Mouse (Mus musculus): ENCODE measurements around the gene Efcab12. TPM values are rescaled to one million over a fixed set of nuclear protein-coding genes. Genes with fewer than 3 reads are reported as not detected.

The Efcab12 gene
- polyA plus RNA-seq, 1 experiment from 2014 or later: 2.7 TPM

DNA sequence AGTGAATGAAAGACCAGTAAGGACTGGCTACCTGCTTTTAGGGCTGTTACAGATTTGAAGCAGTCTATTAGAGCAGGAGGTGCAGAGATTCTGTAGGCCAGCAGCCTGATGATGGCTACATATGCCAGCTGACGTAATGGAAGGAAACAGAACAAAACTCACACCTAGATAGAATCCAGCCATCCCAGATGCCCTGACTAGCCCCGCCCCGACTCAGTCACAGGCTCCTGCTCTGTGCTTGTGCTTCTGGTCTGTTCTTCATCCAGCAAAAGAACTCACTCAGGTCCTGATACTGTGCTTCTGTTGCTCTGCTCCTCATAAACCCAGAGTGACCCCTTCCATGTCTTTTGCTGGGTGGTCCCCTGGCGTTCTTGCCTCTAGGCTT is 18.1 kb upstream of the Efcab12 start:
- Histone ChIP-seq H3K36me3 (no peaks in the 10 kb centered on the region), H3K27ac (replicated peaks) (no peak overlapping the region), H3K27me3 (no peaks in the 10 kb centered on the region), H3K4me1 (replicated peaks) (peaks cover 23% of the 10 kb centered on the region), H3K9ac (no peak overlapping the region), H3K4me3 (no peak overlapping the region), H3K4me2 (no peak overlapping the region), H3K9me3 (no peaks in the 10 kb centered on the region)
- 86% methylated on average over 4 of the region's 4 CpGs for WGBS
- no peak for ATAC-seq (ENCODE audit: low read depth)

- Histone ChIP-seq H3K27ac (replicated peaks) (no peak overlapping the region), H3K9ac (no peak overlapping the region), H3K4me1 (replicated peaks) (peaks cover 23% of the 10 kb centered on the region), H3K4me3 (no peak overlapping the region), H3K4me2 (no peak overlapping the region), H3K9me3 (no peaks in the 10 kb centered on the region), H3K36me3 (no peaks in the 10 kb centered on the region), H3K27me3 (no peaks in the 10 kb centered on the region)
- ATAC-seq (ENCODE audit: low read depth): no peak
- WGBS: 85% methylated on average over 3 of the region's 3 CpGs
These were observed 17.6 kb upstream of the Efcab12 start for GRCm38 (mm10) chr6:115855733-115856360.

DNA sequence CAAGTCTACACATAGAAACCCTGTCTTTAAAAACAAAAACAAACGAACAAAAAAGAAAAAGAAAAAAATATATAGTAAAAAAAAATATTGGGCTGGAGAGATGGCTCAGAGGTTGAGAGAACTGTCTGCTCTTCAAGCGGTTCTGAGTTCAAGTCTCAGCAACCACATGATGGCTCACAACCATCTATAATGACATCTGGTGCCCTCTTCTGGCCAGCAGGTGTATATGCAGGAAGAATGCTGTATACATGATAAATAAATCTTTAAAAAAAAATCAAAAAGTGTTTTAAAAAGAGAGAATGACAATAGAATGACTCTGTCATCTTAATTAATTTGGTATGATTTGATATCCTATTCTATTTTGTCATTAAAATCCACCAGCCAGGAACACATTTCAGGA is 16.2 kb upstream of the Efcab12 start:
- Histone ChIP-seq H3K36me3 (peaks cover 8% of the 10 kb centered on the region), H3K4me3 (no peak overlapping the region), H3K9ac (no peak overlapping the region), H3K4me1 (replicated peaks) (peaks cover 23% of the 10 kb centered on the region), H3K9me3 (no peaks in the 10 kb centered on the region), H3K4me2 (no peak overlapping the region), H3K27me3 (no peaks in the 10 kb centered on the region), H3K27ac (replicated peaks) (no peak overlapping the region)
- ATAC-seq (ENCODE audit: low read depth): no peak
- 64% methylated on average over 2 of the region's 2 CpGs for WGBS

DNA sequence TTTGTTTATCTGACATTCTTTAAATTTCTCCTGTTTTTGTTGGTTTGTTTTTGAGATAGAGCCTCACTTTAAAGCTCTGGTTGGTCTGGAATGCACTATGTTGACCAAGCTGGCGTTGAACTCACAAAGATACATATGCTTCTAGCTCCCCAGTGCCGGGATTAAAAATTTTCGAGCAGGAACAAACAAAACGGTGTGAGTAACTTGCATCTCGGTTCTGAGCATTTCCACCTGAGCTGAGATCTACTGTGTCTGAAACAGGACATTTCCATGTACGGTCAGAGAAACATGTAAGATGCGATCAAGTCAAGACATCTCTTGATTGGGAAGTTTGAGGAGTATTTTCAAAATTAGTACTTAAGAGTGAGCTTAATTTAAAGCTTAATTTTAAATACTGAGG is 15.8 kb upstream of the Efcab12 start:
- H3K27ac ChIP-seq (replicated peaks): peak overlapping the region; percentile 83
- H3K4me3 ChIP-seq: peak overlapping the region; percentile 56
- WGBS: 52% methylated on average over 7 of the region's 7 CpGs
- peak overlapping the region; percentile 56 for H3K4me2 ChIP-seq
- H3K9me3 ChIP-seq: no peaks in the 10 kb centered on the region
- H3K4me1 ChIP-seq (replicated peaks): peaks cover 23% of the 10 kb centered on the region
- ATAC-seq (ENCODE audit: low read depth): no peak
- H3K36me3 ChIP-seq: peaks cover 9% of the 10 kb centered on the region
- peak overlapping the region; percentile 63 for H3K9ac ChIP-seq
- H3K27me3 ChIP-seq: no peaks in the 10 kb centered on the region

DNA sequence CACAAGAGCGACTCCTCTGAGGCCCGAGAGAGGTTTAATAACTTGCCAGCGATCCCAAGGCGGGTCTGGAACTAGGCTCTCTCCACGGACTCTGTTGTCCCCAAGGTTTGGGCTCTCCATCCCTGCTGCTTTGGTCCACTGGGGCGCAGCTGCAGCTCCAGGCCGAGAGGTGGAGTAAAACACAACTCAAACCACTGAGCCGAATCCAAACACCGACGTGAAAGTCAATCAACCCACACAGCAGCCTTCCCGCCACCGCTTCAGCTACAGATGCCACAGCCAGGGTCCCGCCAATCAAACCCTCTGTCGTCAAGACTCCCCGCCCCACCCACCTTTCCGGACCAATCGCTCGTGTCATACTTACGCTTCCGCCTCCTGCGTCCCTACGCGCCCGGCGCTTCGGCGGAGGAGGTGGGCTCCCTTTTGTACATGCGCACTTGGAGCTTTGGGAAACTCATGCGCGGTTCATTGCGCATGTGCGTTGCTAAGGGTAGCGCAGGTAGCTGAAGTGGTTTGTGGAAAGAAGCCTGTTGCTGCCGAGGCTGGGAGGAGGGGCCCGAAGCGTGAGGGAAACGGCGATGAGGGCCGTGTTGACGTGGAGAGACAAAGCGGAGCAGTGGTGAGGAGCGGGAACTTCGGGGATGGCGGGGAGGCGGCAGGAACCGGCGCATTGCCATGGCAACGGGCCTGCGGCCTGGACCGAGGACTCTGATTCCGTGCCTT is 15.0 kb upstream of the Efcab12 start, which contains the start of the genes Mbd4 and Ift122:
Gene Mbd4 (minus strand): TSS at position 281 of the 723 bp plus-strand sequence.
Gene Ift122 (plus strand): TSS at position 380 of the 723 bp plus-strand sequence.
- H3K27me3 ChIP-seq: no peaks in the 10 kb centered on the region
- peak within 1 kb of the TSS; percentile 56 for H3K4me3 ChIP-seq
- no peaks in the 10 kb centered on the region for H3K9me3 ChIP-seq
- peak; percentile 99 for ATAC-seq (ENCODE audit: low read depth)
- WGBS: under 1% methylated on average over 51 of the region's 51 CpGs
- H3K36me3 ChIP-seq: peaks cover 16% of the 10 kb centered on the region
- H3K4me1 ChIP-seq (replicated peaks): peaks cover 23% of the 10 kb centered on the region
- peak within 1 kb of the TSS; percentile 87 for H3K4me2 ChIP-seq
- H3K9ac ChIP-seq: peak within 1 kb of the TSS; percentile 73
- peak within 1 kb of the TSS; percentile 84 for H3K27ac ChIP-seq (replicated peaks)

DNA sequence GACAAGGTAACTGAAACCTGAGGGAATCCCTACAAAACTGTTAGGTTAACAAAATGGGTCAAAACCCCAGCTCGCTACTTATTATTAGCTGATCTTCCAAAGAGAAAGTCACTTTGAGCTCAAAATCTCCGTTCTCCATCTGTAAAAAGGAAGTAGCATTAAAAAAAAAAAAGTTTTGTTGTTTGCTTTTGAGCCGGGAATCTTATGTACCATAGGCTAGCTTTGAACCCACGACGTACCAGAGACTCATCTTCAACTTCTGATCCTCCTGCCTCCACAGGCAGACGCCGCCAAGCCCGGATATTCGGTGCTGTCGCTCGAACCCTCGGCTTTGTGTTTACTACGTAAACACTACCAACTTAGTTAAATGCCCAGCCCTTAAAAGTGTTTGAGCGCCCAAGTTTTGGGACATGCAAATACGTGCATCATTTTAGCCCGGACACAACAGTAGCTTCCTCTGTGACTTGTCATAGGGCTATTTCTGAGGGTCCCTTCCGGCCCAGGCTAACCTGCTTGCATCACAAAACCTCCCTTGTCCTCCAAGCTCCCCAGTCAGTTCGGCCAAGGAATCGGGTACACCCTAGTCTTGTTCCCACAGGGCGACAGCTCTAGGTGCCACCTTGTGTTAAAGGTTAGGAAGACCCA is 14.4 kb upstream of the Efcab12 start:
- H3K4me3 ChIP-seq: peak overlapping the region; percentile 56
- H3K27me3 ChIP-seq: no peaks in the 10 kb centered on the region
- peak overlapping the region; percentile 73 for H3K9ac ChIP-seq
- peak overlapping the region; percentile 87 for H3K4me2 ChIP-seq
- H3K4me1 ChIP-seq (replicated peaks): peaks cover 23% of the 10 kb centered on the region
- no peak; the same call in 1 of the 2 replicates for ATAC-seq (ENCODE audit: low read depth)
- no peaks in the 10 kb centered on the region for H3K9me3 ChIP-seq
- 5% methylated on average over 20 of the region's 20 CpGs for WGBS
- H3K27ac ChIP-seq (replicated peaks): peak overlapping the region; percentile 84
- peaks cover 21% of the 10 kb centered on the region for H3K36me3 ChIP-seq

DNA sequence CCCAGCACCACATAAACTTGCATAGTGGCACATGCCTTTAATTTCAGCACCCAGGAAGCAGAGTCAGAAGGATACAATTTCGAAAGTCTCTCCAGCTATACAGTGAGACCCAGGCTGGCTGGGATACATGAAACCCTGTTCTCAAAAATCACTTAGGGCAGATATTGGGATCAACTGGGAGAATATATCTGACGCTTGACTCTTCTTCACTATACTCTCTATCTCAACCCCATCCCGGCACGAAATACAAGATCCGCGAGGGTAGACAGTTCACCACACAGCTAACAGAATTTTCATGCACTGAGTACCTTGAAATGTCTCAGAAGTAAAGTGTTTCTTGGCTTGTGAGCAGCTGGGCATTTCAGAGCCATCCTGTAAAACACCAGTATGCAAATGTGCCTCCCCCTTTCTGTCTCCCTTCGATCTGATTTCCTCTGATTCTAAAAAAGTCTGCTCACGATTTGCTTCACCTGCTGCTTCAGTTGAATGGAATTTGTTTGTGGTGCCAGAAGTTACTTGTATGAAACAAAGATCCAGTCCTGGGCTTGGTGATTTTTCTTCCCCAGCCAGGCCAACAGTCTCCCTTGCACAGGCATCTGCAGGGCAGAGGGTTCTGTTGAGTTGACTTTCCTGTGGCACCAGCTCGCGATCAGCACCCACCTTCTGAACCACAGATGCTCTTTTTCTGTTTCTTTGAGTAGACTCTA is 10.5 kb upstream of the Efcab12 start:
- Histone ChIP-seq H3K4me3 (no peak overlapping the region), H3K9ac (no peak overlapping the region), H3K27ac (replicated peaks) (no peak overlapping the region), H3K27me3 (no peaks in the 10 kb centered on the region), H3K4me1 (replicated peaks) (peaks cover 15% of the 10 kb centered on the region), H3K36me3 (peaks cover 34% of the 10 kb centered on the region), H3K4me2 (no peak overlapping the region), H3K9me3 (no peaks in the 10 kb centered on the region)
- WGBS: 92% methylated on average over 10 of the region's 10 CpGs
- no peak for ATAC-seq (ENCODE audit: low read depth)

- H3K27ac ChIP-seq (replicated peaks): no peak overlapping the region
- 47% methylated on average over 8 of the region's 8 CpGs for WGBS
- H3K9me3 ChIP-seq: no peaks in the 10 kb centered on the region
- H3K4me2 ChIP-seq: no peak overlapping the region
- H3K36me3 ChIP-seq: peaks cover 50% of the 10 kb centered on the region
- no peak overlapping the region for H3K4me3 ChIP-seq
- ATAC-seq (ENCODE audit: low read depth): no peak
- H3K27me3 ChIP-seq: no peaks in the 10 kb centered on the region
- H3K4me1 ChIP-seq (replicated peaks): peaks cover 2% of the 10 kb centered on the region
- H3K9ac ChIP-seq: no peak overlapping the region
These were observed 8.6 kb upstream of the Efcab12 start for GRCm38 (mm10) chr6:115846640-115847411.

DNA sequence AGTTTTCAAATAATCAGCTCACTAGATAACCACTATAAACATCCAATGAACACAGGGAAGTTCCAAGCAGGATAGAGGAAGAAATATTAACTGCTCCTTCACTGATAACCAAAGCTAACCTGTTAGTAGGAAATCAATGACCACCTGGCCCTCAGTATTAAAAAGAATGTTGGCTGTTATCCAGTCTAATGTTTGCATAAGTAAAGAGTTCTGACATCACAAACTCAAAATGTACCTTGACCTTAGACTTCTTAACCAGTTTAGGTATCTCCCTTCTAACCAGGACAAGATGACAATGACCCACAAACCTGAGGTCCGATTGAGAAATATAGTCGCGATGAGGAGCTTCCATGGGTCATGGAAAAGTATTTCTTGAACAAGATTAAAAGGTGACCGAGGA is 6.8 kb upstream of the Efcab12 start:
- peaks cover 47% of the 10 kb centered on the region for H3K36me3 ChIP-seq
- ATAC-seq (ENCODE audit: low read depth): no peak
- no peaks in the 10 kb centered on the region for H3K4me1 ChIP-seq (replicated peaks)
- H3K4me2 ChIP-seq: no peak overlapping the region
- H3K9me3 ChIP-seq: no peaks in the 10 kb centered on the region
- H3K9ac ChIP-seq: no peak overlapping the region
- no peaks in the 10 kb centered on the region for H3K27me3 ChIP-seq
- H3K4me3 ChIP-seq: no peak overlapping the region
- H3K27ac ChIP-seq (replicated peaks): no peak overlapping the region
- WGBS: 94% methylated on average over 4 of the region's 4 CpGs

DNA sequence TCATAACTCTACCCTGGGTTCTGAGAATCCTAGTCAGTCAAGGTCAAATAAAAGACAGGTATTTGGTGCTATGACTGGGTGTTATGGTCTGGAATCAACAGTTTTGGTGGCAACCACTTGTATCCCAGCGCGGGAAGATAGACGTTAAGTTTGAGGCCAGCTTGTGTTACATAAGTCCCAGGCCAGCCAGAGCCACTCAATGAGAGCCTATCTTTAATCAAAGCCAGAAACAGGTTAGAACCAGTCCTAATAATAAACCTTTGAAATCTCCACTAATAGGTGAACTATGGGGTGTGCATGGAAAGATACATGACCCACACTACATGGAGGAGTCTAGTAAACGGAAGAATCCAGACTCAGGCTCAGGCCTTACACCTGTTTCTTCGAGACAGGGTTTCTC is 533 bp upstream of the Efcab12 start:
- Histone ChIP-seq H3K27me3 (no peaks in the 10 kb centered on the region), H3K27ac (replicated peaks) (no peak overlapping the region), H3K36me3 (peaks cover 21% of the 10 kb centered on the region), H3K4me1 (replicated peaks) (peaks cover 14% of the 10 kb centered on the region; the same call in 1 of the 2 replicates), H3K4me2 (peak overlapping the region; percentile 64), H3K9me3 (no peaks in the 10 kb centered on the region), H3K4me3 (peak overlapping the region; percentile 41), H3K9ac (no peak overlapping the region)
- WGBS: 76% methylated on average over 5 of the region's 5 CpGs
- peak; percentile 15; the same call in 1 of the 2 replicates for ATAC-seq (ENCODE audit: low read depth)

DNA sequence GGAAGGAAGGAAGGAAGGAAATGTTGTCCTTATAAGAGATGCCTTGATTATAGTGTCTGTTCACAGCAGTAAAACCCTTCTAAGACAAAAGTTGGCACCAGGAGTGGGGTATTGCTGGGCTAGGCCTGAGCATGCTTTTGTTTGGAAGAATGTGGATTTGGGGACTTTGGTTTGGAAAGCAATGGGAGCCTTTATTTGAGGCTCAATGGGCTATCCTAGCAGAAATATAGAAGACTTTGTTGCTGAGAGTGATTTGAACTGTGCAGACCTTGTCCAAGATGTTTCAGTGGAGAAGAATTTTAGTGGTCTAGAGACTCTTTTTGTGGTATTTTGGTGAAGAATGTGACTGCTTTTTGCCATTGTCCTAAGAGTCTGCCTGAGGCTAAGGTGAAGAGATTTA is 4.4 kb downstream of the Efcab12 start:
- no peak overlapping the region for H3K9ac ChIP-seq
- H3K9me3 ChIP-seq: no peaks in the 10 kb centered on the region
- ATAC-seq (ENCODE audit: low read depth): no peak
- peaks cover 14% of the 10 kb centered on the region; the same call in 1 of the 2 replicates for H3K4me1 ChIP-seq (replicated peaks)
- H3K4me3 ChIP-seq: no peak overlapping the region
- no peak overlapping the region for H3K4me2 ChIP-seq
- H3K36me3 ChIP-seq: no peaks in the 10 kb centered on the region
- no peaks in the 10 kb centered on the region for H3K27me3 ChIP-seq
- H3K27ac ChIP-seq (replicated peaks): no peak overlapping the region

All from neural tube, embryonic 13.5 days (tissue).